Mouse (Mus musculus): ENCODE measurements around the gene P2ry2. TPM values are rescaled to one million over a fixed set of nuclear protein-coding genes. Genes with fewer than 3 reads are reported as not detected.

Gene P2ry2
- total RNA-seq, 2 experiments from 2014 or later = 29.6 to 44.9 TPM

DNA sequence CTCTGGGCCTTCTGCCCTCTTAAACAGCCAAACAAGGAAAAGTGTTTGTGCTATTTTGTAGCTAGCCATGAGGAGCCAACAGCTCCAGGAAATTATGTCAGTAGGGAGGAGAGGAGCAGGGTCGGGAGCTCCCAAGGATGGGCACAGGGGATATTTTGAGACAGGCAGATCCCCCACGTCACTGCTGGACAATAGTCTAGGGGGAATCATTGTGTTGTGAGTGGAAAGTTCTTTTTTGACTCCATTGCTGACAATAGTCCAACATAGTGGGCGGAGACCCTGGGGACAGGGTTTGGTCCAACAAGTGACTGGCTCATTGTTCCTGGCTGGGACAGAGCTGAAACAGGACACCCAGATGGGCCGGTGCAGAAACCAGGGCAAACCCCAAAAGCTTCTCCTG is 19.5 kb downstream of the P2ry2 start:
- intact Hi-C loops (cut with DNase I) = no loop called here
- peak; percentile 64 to 79 for DNase-seq

DNA sequence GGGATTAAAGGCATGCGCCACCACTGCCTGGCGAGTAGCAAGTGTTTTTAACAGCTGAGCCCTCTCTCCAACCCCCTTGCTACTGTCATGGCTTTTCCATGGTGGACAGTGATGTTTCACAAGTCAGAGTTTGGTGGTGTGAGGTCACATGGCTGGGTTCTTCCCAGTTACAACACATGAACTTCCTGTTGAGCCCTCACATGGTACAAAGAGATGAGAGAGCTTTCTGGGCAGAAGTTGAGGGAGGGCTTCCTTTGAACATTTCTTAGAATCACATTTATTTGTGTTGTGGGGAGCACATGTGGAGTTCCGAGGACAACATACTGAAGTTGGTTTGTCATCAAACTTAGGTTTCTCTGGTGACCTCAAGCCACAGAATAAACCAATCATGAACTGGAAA is 20.7 kb downstream of the P2ry2 start:
- intact Hi-C loops (cut with DNase I) = loop anchor here (1.0 kb wide), 1 partner anchor 19 kb away; no protein-coding TSS in a partner anchor
- no peak for DNase-seq

DNA sequence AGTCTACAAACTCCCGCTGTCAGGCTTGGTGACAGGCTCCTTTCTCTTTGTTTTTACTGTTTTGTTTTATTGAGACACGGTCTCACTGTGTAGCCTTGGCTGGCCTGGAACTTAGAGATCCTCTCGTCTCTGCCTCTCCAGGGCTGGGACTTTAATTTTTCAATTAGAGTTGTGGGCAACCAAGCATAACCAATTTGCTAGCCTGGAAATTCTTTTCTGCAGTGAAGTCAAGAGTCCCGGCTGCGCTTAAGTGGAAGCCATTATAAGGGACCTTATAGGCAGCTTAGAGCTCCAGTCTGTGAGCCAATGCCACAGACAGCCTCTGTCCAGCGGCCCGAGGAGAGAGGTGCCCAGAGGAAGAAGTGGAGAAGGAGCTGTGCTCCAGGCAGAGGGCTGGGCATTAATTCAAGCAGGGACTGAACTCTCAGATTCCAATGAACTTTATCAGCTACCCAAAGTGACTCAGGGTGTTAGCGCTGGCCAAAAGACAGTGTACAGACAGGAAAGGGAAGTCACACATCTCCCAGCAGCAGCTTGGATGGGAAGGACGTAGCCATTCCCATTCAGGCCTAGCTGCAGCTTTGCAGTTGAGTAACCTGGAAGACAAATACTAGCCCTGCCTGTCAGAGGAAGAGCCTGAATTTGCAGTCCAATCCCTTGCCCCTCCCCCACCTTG is 21.9 kb downstream of the P2ry2 start:
- intact Hi-C loops (cut with DNase I) = loop anchor here (1.0 kb wide), 1 partner anchor 21 kb away; no protein-coding TSS in a partner anchor
- DNase-seq = peak; percentile 35 to 46

DNA sequence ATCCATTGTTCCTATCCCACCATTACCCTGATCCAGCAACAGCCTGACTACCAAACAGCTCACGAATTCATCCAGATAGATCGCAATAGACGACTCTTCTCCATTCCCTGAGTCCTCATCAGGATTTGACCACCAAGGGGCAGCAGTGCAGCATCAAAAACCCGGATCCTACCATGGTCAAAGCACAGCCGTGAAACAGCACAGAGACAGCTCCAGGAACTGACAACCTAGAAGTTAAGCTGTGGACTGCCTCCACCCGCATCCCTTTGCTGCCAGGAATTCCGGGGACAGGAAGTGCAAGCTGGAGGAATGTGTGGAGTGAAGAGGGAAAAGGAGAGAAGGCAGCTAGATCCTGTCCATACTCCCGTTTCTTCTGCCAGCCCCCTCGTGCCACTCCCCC is 24.6 kb downstream of the P2ry2 start:
- DNase-seq = peak; percentile 74
- intact Hi-C loops (cut with DNase I) = loop anchor here (1.0 to 10.0 kb wide), 2 partner anchors 63 to 247 kb away; no protein-coding TSS in a partner anchor

DNA sequence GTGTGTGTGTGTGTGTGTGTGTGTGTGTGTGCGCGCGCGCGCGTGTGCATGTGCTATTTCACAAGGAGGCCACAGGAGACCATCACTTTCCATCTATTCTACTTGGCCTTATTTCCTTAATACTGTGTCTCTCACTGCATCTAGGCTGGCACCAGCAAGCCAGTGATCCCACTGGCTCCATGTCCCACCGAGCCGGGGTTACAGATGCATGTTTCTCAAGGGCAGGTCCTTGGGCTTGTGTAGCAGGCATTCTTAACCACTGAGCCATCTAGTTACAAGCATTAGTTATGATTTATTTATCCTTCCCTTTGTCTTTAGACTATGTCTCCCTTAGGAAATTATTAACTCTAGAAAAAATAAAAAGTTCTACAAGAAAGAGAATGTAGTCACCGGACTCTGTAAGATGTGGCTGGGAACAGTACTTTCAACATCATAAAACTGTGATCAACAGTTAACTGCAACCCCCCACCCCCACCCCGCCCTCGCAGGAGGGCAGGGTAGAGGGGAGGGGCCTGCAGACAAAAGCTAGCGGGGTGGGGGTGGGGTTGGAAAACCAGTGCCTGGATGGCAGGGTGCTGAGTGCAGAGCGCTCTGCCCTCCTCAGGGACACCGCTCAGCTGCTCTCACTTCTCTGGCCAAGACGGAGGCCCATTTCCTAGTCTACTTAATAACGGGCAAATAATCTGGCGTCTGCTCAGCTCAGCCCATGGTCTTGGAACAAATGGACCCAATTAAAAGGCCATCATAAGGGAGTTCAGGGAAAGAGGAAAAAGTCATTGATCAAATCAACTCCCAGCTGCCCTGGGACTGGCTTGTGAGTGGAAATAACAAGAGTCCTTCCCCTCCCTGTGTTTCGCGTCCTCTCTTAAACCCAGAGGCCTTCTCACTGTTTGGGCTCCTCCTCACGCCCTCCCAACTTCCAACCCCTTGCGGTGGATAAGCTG is 27.9 kb downstream of the P2ry2 start:
- peak in 1 of 2 experiments; percentile 28 for DNase-seq
- intact Hi-C loops (cut with DNase I) = loop anchor here (10.0 kb wide), 1 partner anchor 250 kb away; no protein-coding TSS in a partner anchor

DNA sequence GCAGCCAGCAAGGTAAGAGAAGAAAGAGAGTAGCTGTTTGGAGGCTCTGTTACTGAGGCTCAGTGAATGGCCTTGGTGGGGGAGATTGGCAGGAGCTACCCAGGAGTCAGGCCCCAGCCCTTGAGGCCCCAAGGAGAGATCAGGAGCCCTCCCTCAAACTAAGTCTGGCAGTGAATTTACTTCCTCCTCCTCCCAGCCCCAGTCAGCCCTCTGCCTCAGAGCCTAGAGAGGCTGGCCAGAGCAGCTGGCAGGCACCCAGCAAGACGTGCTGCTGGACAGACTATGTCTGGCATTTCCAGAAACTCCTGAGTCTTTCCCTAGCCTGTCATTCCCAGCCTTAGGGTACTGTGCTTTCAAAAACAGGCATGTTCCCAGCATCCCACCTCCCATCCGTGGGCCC is 33.5 kb downstream of the P2ry2 start:
- intact Hi-C loops (cut with DNase I) = no loop called here
- DNase-seq = peak; percentile 54 to 70

DNA sequence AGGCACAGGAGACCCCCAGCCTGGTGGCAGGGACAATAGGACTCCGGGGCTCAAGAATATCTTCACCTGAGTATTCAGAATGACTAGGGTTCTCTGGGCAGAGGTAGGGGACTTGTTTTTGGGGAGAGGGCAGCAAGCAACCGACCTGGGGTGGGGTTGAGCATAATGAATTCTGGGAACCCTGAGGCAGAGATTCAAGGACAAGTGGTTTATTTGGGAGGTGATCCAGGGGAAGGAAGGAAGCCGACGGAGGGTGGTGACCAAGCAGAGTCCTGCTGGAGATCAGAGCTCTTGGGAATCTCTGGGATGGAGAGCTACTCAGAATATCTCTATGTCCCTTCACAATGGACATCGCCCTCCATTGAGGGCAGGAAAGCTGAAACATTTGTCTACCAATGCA is 34.5 kb downstream of the P2ry2 start:
- intact Hi-C loops (cut with DNase I) = no loop called here

DNA sequence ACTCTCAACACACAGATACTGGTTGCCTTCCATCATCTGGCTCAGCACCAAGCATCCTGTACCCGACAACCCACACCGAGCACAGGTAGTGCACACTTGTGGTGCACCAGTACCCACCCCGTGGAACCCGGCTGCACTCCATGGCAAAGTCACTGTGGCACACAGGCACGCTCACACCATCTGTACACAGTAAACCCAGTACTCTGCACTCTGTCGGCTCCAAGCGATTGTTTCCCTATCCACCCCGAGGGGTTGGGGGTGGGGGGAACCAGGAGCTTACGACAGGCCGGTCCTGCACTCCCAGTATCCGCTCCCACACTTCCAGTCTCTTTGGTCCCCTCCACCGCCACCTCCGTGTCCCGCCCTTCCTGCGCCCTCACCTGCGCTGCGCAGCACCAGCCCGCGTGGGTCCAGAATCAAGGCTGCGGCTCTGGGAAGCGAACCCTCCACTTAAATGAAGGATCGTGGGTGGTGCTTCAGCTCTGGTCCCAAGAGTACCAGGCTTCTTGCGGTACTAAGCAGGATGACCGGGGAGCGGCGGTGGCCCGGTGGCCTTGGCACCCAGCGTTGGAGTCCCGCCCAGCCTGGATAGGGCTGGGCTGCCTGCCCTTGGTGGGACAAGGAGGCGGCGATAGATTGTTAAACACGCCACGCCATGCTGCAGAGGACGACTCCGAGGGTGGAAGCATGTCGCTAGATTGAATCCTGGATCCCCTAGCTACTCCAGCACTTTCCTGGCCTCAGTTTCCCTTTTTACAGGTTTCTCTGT is 38.3 kb downstream of the P2ry2 start, which contains the start of gene P2ry6:
Gene P2ry6 (minus strand): TSS at position 515 of the 769 bp plus-strand sequence.
- peak in 1 of 2 experiments; percentile 23 for DNase-seq
- intact Hi-C loops (cut with DNase I) = loop anchor here (1.0 kb wide), 1 partner anchor 448 kb away; no protein-coding TSS in a partner anchor

More for the DNA sequence above, 34.5 kb downstream of the P2ry2 start:
- no peak for DNase-seq

DNA sequence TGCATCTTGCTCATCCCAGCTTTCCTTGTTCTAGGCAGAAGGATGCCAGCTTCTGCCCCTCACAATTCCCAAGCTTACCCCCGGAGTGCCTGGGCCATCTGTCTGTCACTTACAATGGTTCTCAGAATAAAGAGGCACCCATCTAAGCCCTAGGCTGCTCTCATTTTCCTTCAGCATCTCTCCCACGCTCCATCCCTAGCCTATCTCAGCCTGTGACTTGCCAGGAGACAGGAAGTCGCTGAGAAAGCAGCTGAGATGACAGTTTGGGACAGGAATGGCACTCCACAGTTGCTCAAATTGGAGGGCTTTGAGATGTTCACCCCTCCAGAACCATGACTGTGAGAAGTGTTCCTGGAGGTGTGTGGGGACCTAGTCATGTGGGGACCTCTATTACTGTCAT is 39.8 kb downstream of the P2ry2 start:
- intact Hi-C loops (cut with DNase I) = no loop called here

DNA sequence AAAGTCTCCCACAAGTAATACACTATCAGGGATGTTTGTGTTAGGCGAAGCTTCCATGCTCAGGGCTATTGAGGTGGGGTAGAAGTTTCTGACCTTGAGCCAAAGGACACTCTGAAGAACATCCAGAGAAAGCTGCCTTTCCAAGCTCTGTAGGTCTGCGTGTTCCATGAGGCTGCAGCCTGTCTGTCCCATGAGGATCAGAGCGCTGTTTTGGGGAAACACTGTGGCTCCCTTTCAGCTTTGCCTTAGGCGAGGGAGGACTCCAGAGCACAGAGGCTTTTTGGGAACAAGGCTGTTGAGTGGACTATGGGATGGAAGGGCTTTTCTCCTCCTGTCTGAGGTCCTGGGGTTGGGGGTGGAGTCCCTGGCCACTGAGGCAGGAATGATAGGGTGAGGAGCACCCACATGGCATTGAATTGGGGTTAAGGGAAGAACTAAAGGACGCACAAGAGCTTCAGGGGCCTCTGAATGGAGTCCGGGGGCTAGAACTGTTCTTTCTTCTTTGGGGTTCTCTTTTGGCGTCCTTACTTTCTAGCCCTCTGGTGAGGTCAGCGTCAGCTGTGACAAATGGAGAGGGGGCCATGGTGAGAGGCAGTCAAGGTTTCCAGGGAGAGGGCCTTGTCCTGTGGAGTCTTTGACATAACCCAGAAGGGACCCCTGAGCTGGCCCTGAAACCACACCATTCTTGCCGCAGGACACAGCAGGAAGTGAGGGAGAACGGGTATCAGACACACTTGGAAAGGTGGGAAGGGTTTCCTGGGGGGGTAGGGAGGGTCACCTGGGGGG is 43.6 kb downstream of the P2ry2 start:
- no peak for DNase-seq
- intact Hi-C loops (cut with DNase I) = no loop called here

More for the DNA sequence above, 39.8 kb downstream of the P2ry2 start:
- no peak for DNase-seq

DNA sequence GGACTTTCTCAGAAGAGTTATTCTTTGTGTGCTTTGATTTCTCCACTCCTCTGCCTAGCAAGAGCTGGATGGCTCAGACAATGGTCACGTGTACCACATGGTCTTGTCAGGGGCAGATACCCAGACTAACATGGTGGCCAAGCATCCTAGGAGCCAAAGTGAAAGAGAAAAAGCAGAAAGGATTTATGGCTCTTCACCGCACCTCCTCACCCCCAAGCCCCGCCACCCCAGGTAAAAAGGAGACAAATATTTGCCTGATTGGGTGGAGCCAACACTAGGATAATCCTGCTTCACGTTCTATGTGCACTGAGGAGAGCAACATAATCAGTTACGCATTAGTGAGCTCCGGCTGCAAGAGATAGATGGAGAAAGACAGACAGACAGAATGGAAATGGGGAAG is 44.3 kb downstream of the P2ry2 start:
- no peak for DNase-seq
- intact Hi-C loops (cut with DNase I) = no loop called here

DNA sequence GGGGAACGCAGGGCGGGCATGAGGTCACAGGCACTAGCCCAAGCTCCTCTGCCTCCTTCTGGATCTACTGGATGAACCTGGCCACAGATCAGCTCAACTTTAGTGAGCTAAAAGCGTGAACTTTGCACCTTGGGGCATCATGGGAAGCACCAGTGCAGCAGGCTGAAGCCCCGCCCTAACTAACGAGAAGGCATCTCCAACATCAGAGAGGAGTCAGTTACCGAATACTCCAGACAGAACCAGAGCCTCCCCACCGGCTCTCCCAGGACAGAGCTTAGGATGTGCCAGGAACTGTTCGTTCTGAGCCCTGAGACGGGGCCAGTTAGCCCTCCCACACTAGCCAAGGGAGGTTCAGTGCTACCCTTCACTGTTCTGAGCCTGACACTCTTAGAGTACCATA is 44.8 kb downstream of the P2ry2 start:
- DNase-seq = no peak
- intact Hi-C loops (cut with DNase I) = no loop called here

DNA sequence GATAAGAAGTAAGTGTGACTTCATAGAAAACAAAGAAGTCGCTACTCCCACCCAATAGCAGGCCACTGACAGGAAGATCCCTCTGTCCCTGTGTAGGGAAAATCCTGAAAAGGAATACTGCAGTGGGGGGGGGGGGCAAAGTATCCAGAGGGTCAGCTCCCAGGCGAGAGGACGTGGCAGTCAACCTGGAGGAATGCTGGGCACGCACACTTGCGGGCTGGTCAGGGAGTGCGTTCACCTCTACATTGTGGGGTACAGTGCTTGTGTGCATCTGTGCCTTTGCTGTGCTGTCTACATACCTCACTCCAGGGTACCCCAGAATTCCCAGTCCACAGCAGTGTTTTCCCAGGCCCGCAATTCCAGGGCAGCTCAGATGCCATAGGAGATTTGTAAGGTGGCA is 46.7 kb downstream of the P2ry2 start:
- intact Hi-C loops (cut with DNase I) = no loop called here

DNA sequence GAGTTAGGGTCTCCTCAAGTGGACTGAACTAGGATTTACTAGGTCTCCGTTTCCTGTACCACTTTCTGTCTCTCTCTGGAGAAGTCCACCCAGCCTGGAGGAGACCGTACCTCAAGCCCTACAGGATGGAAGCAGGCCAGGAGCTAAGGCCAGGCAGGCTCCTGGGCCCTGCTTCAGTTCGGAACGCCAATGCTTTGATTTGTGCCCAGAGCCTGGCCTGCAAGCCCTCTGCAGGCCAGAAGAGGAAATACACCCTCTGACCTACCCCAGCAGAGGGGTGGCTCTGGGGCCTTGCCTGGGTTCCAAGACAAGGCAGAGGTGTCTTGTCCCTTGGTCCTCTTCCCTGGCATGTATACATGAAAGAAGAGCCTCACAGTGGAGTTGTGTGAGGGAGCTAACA is 47.6 kb downstream of the P2ry2 start:
- DNase-seq = no peak
- intact Hi-C loops (cut with DNase I) = loop anchor here (1.0 kb wide), 1 partner anchor 22 kb away; no protein-coding TSS in a partner anchor

More for the DNA sequence above, 46.7 kb downstream of the P2ry2 start:
- no peak for DNase-seq

DNA sequence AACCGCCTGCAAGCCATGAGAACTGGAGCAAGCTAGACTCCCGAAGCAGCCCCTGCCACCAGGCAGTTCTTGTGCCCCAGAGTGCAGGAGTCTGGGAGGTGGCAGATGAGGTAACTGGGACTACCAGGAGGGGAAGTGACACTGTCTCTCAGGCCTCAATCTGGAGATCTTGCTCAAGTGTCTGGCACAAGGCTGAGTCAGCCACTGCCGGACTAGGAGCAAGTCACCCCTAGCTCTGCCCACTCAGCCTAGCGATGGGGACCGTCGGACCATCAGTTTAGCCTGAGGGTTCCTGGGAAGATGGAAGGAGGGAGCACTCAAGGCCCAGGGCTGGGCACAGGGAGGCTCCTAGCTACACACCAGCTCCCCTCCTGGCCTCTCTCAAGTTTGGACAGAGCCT is 48.4 kb downstream of the P2ry2 start:
- intact Hi-C loops (cut with DNase I) = no loop called here
- DNase-seq = no peak

DNA sequence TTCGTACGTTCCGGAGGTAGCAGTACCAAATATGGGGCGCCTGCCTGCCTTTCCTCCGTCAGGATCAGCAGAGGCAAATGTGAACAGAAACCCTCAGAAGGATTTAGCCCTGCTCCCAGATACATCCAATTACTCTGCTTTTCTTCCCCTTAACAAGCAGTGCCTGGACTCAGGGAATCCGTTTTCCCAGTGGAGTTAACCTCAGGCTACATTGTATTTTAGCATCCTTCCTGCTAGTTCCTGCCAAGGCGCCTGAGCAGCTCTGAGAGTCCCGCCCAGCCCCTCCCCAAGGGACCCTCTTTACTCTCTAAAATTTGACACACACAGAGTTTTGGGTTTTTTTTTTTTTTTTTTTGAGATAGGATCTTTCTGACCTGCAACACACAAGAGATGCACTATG is 49.3 kb downstream of the P2ry2 start:
- intact Hi-C loops (cut with DNase I) = no loop called here
- DNase-seq = no peak

DNA sequence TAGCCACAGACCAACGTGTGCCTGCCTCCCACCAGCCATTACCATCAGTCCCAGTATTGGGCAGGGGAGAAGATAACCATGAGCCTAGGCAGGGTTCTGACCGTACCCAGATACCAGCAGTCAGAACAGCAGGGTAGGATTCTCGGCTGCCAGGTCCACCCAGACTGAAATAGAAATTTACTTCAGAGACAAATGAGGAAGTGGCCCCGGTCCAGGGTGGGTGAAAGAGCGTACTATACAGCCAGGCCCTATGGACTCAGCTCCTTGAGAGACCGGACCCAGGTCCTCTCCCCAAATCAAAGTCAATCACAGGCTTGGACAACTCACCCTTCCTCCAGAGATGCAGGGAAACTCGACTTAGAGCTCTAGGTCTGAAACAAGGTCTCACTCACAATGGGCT is 51.5 kb downstream of the P2ry2 start:
- DNase-seq = no peak
- intact Hi-C loops (cut with DNase I) = no loop called here

DNA sequence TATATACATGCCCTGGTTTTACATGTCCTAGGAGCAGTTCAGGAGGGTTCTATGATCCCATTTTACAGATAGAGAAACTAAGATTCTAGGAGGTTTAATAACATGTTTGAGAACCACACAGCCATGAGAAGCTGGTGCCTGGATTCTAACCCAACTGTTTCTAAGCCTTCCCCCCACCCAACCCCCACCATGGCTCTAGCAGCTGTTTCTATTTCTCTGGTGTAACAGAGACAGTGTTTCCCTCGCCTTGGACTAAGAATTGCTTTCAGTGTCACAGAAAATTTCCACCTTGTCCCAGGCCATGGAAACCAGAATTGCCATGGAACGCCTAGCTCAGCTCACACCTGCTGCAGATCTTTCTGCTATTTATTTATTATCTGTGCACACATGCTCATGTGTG is 52.2 kb downstream of the P2ry2 start:
- intact Hi-C loops (cut with DNase I) = no loop called here
- no peak for DNase-seq

DNA sequence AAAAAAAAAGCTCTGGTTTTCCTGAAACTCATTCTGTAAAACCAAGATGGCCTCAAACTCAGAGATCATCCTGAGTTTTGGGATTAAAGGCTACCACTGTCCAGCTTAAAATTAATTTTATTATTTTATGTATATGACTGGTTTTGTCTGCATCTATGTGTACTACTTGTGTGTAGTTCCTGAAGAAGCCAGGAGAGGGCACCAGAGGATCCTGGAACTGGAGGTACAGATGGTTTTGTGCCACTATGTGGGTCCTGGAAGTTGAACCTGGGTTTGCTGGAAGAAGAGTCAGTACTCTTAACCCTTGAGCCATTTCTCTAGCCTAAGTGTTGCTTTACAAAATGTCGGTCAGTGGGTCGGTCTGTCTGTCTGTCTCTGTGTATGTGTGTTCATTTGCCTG is 54.2 kb downstream of the P2ry2 start:
- DNase-seq = no peak
- intact Hi-C loops (cut with DNase I) = no loop called here

DNA sequence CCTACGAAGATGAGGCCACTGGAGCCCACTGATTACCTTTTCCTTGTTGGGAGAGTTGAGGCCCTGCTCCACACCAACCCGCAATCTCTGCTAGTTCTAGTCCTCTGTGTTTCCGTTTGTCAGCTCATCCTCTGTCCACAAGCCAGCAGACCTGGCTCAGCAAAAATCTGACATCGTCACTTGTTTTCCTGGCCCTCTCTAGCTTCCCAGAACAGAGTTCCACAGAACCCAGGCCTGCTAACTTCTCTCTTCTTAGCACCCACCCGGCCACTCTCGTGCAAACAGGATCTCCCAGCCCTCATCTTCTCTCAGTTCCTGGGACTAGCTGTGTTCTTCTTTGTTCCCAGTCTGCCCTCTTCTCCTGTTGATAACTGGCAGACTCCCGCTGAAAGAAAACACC is 60.0 kb downstream of the P2ry2 start:
- no peak for DNase-seq
- intact Hi-C loops (cut with DNase I) = no loop called here
